Mouse (Mus musculus) spleen, adult 18-20 months (tissue): Measurements from ENCODE around the gene Ppp4r2.

ENCODE experiments used
- DNase-seq, 2 experiments: peaks; one replicate each; pipeline ENCODE4 v3.0.0; 2022; ENCODE audit warnings: mixed read lengths in 2 of 2

Ppp4r2 gene

GRCm38 (mm10) chr6:100884594-100885225 is 51.3 kb downstream of the Ppp4r2 start:
- DNase-seq = no peak

DNA sequence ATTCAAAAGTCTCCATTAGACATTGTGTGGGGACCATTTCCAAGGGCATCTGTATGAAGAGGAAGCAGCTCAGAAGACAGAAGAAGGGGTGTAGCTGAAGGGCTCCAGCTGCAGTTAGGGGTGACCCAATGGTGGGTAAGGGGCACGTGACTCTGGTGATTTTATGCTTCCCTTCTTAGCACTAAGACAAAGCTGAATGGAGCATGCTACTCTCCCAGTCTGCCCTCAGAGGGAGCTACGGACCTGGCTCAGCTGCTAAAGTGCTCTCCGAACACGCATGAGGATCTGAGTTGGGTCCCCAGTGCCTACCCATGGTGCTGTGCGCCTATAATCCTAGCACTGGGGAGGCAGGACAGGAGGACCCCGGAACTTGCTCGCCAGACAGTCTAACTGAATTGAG is 52.0 kb downstream of the Ppp4r2 start:
- DNase-seq = no peak

- no peak for DNase-seq
These were observed 53.6 kb downstream of the Ppp4r2 start for GRCm38 (mm10) chr6:100887012-100887411.

- DNase-seq = no peak
These were observed 55.9 kb downstream of the Ppp4r2 start for GRCm38 (mm10) chr6:100889340-100889739.

DNA sequence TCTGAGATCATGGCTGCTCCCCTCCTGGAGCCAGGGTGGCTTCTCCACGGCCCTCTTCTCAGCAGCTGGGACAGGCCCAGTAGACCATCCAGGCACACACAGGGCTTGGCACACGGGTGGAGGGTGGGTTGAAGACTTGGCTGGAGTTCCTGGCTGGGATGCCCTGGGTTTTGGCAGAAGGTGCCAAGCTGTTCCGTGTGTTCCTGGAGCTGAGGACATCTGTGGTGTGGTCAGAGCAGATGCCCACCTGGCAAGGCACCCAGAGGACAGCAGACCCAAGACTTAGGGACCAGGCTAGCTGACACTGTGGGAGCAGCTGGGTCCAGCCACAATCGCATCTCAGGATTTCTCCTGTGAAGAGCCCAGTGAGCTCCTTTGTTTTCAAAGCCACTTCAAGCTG is 59.1 kb downstream of the Ppp4r2 start:
- no peak for DNase-seq

DNA sequence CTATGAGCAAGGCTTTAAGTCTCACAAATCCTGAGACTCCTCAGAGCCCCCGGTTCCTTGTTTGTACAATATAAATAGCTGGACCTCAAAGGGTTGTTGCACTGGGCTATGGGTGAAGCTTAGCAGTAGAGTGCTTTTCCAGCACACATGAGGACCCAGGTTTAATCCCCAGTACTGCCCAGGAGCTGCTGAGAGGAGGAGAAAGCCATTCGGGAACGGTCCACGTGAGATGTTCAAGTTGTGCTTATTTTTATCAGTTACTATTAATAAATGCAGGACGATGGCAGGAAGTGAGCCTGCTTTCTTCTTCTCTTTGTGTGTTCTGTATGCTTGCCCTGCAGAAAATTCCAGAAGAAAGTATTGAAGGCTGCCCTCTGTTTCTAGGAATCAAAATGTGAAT is 59.7 kb downstream of the Ppp4r2 start:
- no peak for DNase-seq

- no peak for DNase-seq
These were observed 61.8 kb downstream of the Ppp4r2 start for GRCm38 (mm10) chr6:100895183-100895582.

- no peak for DNase-seq
These were observed 63.5 kb downstream of the Ppp4r2 start for GRCm38 (mm10) chr6:100896883-100897282.

GRCm38 (mm10) chr6:100904463-100904862 is 71.0 kb downstream of the Ppp4r2 start:
- DNase-seq = no peak

- DNase-seq = no peak
These were observed 76.8 kb downstream of the Ppp4r2 start for GRCm38 (mm10) chr6:100910136-100910675.
